Mouse (Mus musculus): ENCODE measurements at regions not wholly inside any gene's neighbourhood (a gene's known extent, or its start where the extent isn't known, plus 50 kb on each side); places are given as distances from the start of the nearest gene placed in this dataset.

GRCm38 (mm10) chr3:54541389-54541788, 151.2 kb upstream of the Supt20 start:
- 0 out of 2 replicates have a peak, but pooled peaks cover 4% of the 10 kb centered on the region for H3K9me3 ChIP-seq
- ATAC-seq (ENCODE audit: insufficient number of reproducible peaks, insufficient read depth, low FRiP score, low TSS enrichment) = no peak
- peaks cover 4% of the 10 kb centered on the region; the same call in 1 of the 2 replicates for H3K4me1 ChIP-seq
- 87% methylated on average over 5 of the region's 5 CpGs for WGBS
- no peaks in the 10 kb centered on the region for H3K36me3 ChIP-seq
- H3K4me2 ChIP-seq (replicated peaks) = no peak overlapping the region
- H3K9ac ChIP-seq = no peak overlapping the region
- no peak overlapping the region for H3K27ac ChIP-seq
- H3K4me3 ChIP-seq = no peak overlapping the region
- no peaks in the 10 kb centered on the region for H3K27me3 ChIP-seq

GRCm38 (mm10) chr3:54545393-54545792, 147.2 kb upstream of the Supt20 start:
- H3K4me1 ChIP-seq = no peaks in the 10 kb centered on the region
- H3K9me3 ChIP-seq = 0 out of 2 replicates have a peak, but pooled peaks cover 4% of the 10 kb centered on the region
- H3K27ac ChIP-seq = no peak overlapping the region
- H3K36me3 ChIP-seq = no peaks in the 10 kb centered on the region
- H3K4me2 ChIP-seq (replicated peaks) = no peak overlapping the region
- no peaks in the 10 kb centered on the region for H3K27me3 ChIP-seq
- H3K4me3 ChIP-seq = no peak overlapping the region
- ATAC-seq (ENCODE audit: insufficient number of reproducible peaks, insufficient read depth, low FRiP score, low TSS enrichment) = no peak
- no peak overlapping the region for H3K9ac ChIP-seq

DNA sequence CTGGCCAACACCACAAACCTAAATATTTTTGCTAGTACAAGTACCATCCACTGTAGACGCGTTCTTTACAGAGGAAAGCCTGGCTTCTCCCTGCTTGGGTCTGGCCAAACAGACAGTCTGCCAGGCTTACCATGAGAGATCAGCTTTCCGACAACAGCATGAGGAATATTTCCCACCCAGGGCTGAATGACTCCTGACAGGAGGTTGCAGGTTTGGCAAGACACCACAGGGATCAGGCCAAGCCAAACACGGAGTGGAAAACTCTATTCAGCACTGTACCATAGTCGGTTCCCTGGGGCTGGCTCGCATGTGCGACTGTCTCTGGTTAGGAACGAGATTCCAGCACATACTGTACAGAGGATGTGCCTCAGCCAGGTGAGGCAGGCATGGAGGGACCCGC, 140.7 kb upstream of the Supt20 start:
- H3K4me2 ChIP-seq (replicated peaks) = no peak overlapping the region
- no peak overlapping the region for H3K4me3 ChIP-seq
- H3K4me1 ChIP-seq = no peaks in the 10 kb centered on the region
- no peak for ATAC-seq (ENCODE audit: insufficient number of reproducible peaks, insufficient read depth, low FRiP score, low TSS enrichment)
- H3K9me3 ChIP-seq = peaks cover 6% of the 10 kb centered on the region; the same call in 1 of the 2 replicates
- no peaks in the 10 kb centered on the region for H3K36me3 ChIP-seq
- WGBS = 70% methylated on average over 9 of the region's 9 CpGs
- H3K9ac ChIP-seq = no peak overlapping the region
- H3K27me3 ChIP-seq = no peaks in the 10 kb centered on the region
- no peak overlapping the region for H3K27ac ChIP-seq

- Histone ChIP-seq H3K9ac (no peak overlapping the region), H3K36me3 (no peaks in the 10 kb centered on the region), H3K4me3 (no peak overlapping the region), H3K4me2 (replicated peaks) (no peak overlapping the region), H3K4me1 (peaks cover 7% of the 10 kb centered on the region), H3K9me3 (peaks cover 6% of the 10 kb centered on the region; the same call in 1 of the 2 replicates), H3K27ac (no peak overlapping the region), H3K27me3 (no peaks in the 10 kb centered on the region)
- no peak for ATAC-seq (ENCODE audit: insufficient number of reproducible peaks, insufficient read depth, low FRiP score, low TSS enrichment)
- 90% methylated on average over 2 of the region's 2 CpGs for WGBS
These were observed 136.7 kb upstream of the Supt20 start for GRCm38 (mm10) chr3:54555954-54556353.

DNA sequence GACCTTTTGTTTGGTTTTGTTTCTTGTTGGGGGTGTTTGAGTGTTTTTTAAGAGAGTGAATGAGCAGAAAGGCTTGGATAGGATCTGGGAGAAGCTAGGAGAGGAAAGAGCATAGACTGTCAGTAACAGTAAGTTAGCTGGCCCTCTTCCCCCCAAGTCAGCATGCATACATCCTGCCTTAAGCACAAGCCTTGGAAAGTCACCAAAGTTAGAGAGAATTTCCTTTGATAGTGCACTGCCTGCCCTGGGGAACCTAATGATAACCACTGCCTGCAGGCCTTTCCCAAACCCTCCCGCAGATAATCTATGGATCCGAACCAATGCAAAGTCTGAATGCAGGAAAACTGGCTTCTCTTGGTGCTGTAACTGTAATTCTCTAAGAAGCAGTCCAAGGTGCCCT, 133.6 kb upstream of the Supt20 start:
- H3K36me3 ChIP-seq = no peaks in the 10 kb centered on the region
- no peak overlapping the region for H3K9ac ChIP-seq
- H3K4me3 ChIP-seq = no peak overlapping the region
- H3K9me3 ChIP-seq = peaks cover 3% of the 10 kb centered on the region; the same call in 1 of the 2 replicates
- H3K4me2 ChIP-seq (replicated peaks) = no peak overlapping the region
- no peaks in the 10 kb centered on the region for H3K27me3 ChIP-seq
- H3K27ac ChIP-seq = peak overlapping the region; percentile 87
- H3K4me1 ChIP-seq = peaks cover 7% of the 10 kb centered on the region
- no peak for ATAC-seq (ENCODE audit: insufficient number of reproducible peaks, insufficient read depth, low FRiP score, low TSS enrichment)
- WGBS = 77% methylated on average over 2 of the region's 2 CpGs

GRCm38 (mm10) chr3:54559527-54559926, 133.1 kb upstream of the Supt20 start:
- no peaks in the 10 kb centered on the region for H3K9me3 ChIP-seq
- H3K4me1 ChIP-seq = peaks cover 7% of the 10 kb centered on the region
- no peak overlapping the region for H3K4me2 ChIP-seq (replicated peaks)
- H3K9ac ChIP-seq = no peak overlapping the region
- no peaks in the 10 kb centered on the region for H3K27me3 ChIP-seq
- H3K27ac ChIP-seq = peak overlapping the region; percentile 87
- no peak for ATAC-seq (ENCODE audit: insufficient number of reproducible peaks, insufficient read depth, low FRiP score, low TSS enrichment)
- 87% methylated on average over 2 of the region's 2 CpGs for WGBS
- no peaks in the 10 kb centered on the region for H3K36me3 ChIP-seq
- no peak overlapping the region for H3K4me3 ChIP-seq

- peaks cover 7% of the 10 kb centered on the region for H3K4me1 ChIP-seq
- H3K27ac ChIP-seq = peak overlapping the region; percentile 87
- H3K9me3 ChIP-seq = no peaks in the 10 kb centered on the region
- H3K9ac ChIP-seq = no peak overlapping the region
- H3K4me3 ChIP-seq = no peak overlapping the region
- no peaks in the 10 kb centered on the region for H3K27me3 ChIP-seq
- ATAC-seq (ENCODE audit: insufficient number of reproducible peaks, insufficient read depth, low FRiP score, low TSS enrichment) = peak; percentile 75; the same call in 1 of the 2 replicates
- WGBS = 39% methylated on average over 5 of the region's 5 CpGs
- H3K4me2 ChIP-seq (replicated peaks) = no peak overlapping the region
- no peaks in the 10 kb centered on the region for H3K36me3 ChIP-seq
These were observed 132.3 kb upstream of the Supt20 start for GRCm38 (mm10) chr3:54560056-54560922.

DNA sequence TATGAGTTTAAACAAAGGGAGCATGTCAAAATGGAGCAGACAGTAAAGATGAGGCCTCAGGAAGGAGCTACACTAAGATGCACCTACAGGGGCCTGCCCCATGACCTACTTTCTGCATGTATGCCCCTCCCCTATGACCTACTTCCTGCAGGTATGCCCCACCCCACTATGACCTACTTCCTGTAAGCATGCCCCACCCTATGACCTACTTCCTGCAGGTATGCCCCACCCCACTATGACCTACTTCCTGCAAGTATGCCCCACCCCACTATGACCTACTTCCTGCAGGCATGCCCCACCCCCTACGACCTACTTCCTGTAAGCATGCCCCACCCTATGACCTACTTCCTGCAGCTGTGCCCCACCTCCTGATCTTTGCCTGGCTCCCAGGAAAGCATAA, 125.3 kb upstream of the Supt20 start:
- Histone ChIP-seq H3K27ac (no peak overlapping the region), H3K36me3 (no peaks in the 10 kb centered on the region), H3K4me2 (replicated peaks) (no peak overlapping the region), H3K4me1 (no peaks in the 10 kb centered on the region), H3K4me3 (no peak overlapping the region), H3K9me3 (no peaks in the 10 kb centered on the region), H3K9ac (no peak overlapping the region), H3K27me3 (no peaks in the 10 kb centered on the region)
- ATAC-seq (ENCODE audit: insufficient number of reproducible peaks, insufficient read depth, low FRiP score, low TSS enrichment) = no peak
- 93% methylated on average over 1 of the region's 1 CpGs for WGBS

DNA sequence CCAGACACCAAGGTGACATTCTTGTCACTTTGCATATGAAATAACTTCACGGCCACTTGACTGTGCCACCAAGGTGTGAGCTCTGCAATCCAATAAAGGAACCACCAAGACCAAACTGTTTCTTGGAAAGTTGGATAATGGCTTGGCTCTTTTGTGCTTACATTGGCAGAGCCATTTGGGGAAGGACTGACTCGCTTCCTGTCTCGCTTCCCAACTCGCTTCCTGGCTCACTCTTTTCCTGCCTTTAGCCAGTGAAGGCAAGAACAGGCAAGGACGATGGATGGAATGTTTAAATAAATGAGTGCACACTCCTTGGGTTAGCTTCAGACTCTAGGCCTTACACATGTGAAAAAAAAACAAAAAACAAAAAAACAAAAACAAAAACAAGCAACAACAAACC, 124.5 kb upstream of the Supt20 start:
- WGBS = 88% methylated on average over 5 of the region's 5 CpGs
- no peak overlapping the region for H3K4me3 ChIP-seq
- H3K27ac ChIP-seq = no peak overlapping the region
- H3K4me1 ChIP-seq = no peaks in the 10 kb centered on the region
- no peaks in the 10 kb centered on the region for H3K36me3 ChIP-seq
- no peaks in the 10 kb centered on the region for H3K27me3 ChIP-seq
- ATAC-seq (ENCODE audit: insufficient number of reproducible peaks, insufficient read depth, low FRiP score, low TSS enrichment) = no peak
- H3K4me2 ChIP-seq (replicated peaks) = no peak overlapping the region
- no peaks in the 10 kb centered on the region for H3K9me3 ChIP-seq
- H3K9ac ChIP-seq = no peak overlapping the region

DNA sequence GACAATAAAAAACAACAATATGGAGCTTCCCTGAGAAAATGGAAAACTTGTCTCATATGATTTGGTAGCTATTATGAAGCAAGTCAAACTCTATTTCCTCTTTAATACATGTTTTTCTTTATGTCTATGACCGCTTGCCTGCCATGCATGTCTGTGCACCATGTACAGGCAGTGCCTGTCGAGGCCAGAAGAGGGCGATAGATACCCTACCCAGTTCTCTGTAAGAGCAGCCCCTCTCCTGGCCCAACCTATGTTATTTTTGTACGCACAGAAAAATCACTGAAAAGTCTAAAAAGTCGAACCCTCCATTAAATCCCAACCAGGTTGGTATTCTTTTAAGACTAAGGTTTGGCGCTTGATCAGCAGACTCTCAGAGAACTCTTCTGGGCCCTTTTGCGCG, 122.1 kb upstream of the Supt20 start:
- ATAC-seq (ENCODE audit: insufficient number of reproducible peaks, insufficient read depth, low FRiP score, low TSS enrichment) = no peak
- H3K4me1 ChIP-seq = no peaks in the 10 kb centered on the region
- no peak overlapping the region for H3K4me2 ChIP-seq (replicated peaks)
- WGBS = 73% methylated on average over 8 of the region's 8 CpGs
- H3K27me3 ChIP-seq = no peaks in the 10 kb centered on the region
- H3K27ac ChIP-seq = no peak overlapping the region
- H3K9ac ChIP-seq = no peak overlapping the region
- H3K4me3 ChIP-seq = no peak overlapping the region
- no peaks in the 10 kb centered on the region for H3K9me3 ChIP-seq
- H3K36me3 ChIP-seq = no peaks in the 10 kb centered on the region

- Histone ChIP-seq H3K9me3 (no peaks in the 10 kb centered on the region), H3K9ac (no peak overlapping the region), H3K27me3 (no peaks in the 10 kb centered on the region), H3K4me1 (no peaks in the 10 kb centered on the region), H3K36me3 (no peaks in the 10 kb centered on the region), H3K4me3 (no peak overlapping the region), H3K4me2 (replicated peaks) (no peak overlapping the region), H3K27ac (no peak overlapping the region)
- 90% methylated on average over 5 of the region's 5 CpGs for WGBS
- no peak for ATAC-seq (ENCODE audit: insufficient number of reproducible peaks, insufficient read depth, low FRiP score, low TSS enrichment)
These were observed 114.8 kb upstream of the Supt20 start for GRCm38 (mm10) chr3:54577851-54578250.

DNA sequence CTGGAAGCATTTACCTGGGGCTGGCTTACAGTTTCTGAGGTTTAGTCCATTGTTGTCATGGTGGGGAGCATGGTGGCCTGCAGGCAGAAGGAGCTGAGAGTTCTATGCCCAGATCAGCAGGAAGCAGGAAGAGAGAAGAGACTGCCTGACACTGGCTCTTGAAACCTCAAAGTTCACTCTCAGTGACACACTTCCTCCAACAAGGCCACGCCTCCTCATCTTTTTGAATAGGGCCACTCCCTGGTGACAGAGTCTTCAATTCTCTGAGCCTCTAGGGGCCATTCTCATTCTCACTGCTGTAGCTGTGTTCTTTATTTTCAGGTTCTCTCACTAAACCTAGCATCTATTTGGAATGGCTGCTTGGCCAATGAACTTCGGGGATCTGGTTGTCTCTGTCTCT, 113.2 kb upstream of the Supt20 start:
- no peak overlapping the region for H3K4me2 ChIP-seq (replicated peaks)
- no peaks in the 10 kb centered on the region for H3K27me3 ChIP-seq
- no peaks in the 10 kb centered on the region for H3K36me3 ChIP-seq
- no peaks in the 10 kb centered on the region for H3K9me3 ChIP-seq
- no peak overlapping the region for H3K4me3 ChIP-seq
- H3K9ac ChIP-seq = no peak overlapping the region
- WGBS = 94% methylated on average over 2 of the region's 2 CpGs
- no peak for ATAC-seq (ENCODE audit: insufficient number of reproducible peaks, insufficient read depth, low FRiP score, low TSS enrichment)
- H3K27ac ChIP-seq = no peak overlapping the region
- no peaks in the 10 kb centered on the region for H3K4me1 ChIP-seq
